Mouse (Mus musculus) forebrain, embryonic 14.5 days (tissue): ENCODE measurements around the gene Edn1. TPM values are rescaled to one million over a fixed set of nuclear protein-coding genes. Genes with fewer than 3 reads are reported as not detected.

Source experiments
- ATAC-seq: fragments of 200-750 bp; cut with Nextera tagmentation; 2 replicates; pipeline ENCODE4 v1.8.0; 2017; ENCODE audit warnings: mild to moderate bottlenecking, moderate library complexity
- DNase-seq: peaks from one replicate; pipeline ENCODE4 v3.0.0-alpha.2; 2015; ENCODE audit warnings: low spot score
- H3K27ac ChIP-seq: fragments of 300-500 bp; sonication (generic); 2 replicates; pipeline ENCODE4 v1.5.1; 2014; ENCODE audit warnings: low read depth, mild to moderate bottlenecking, control low read depth, low read length, moderate library complexity
- H3K27me3 ChIP-seq: fragments of 300-500 bp; sonication (generic); replicated peaks from 2 replicates; pipeline ENCODE4 v1.6.1; 2014; ENCODE audit warnings: low read length, control low read depth, mixed read lengths; ENCODE audit not compliant: control insufficient read depth, insufficient read depth
- H3K36me3 ChIP-seq: fragments of 300-500 bp; sonication (generic); 2 replicates; pipeline ENCODE4 v1.6.1; 2014; ENCODE audit warnings: low read length, control low read depth; ENCODE audit not compliant: control insufficient read depth, insufficient read depth
- H3K4me1 ChIP-seq: fragments of 300-500 bp; sonication (generic); 2 replicates; pipeline ENCODE4 v1.6.1; 2014; ENCODE audit warnings: antibody characterized with exemption, low read length, control low read depth; ENCODE audit not compliant: control insufficient read depth, insufficient read depth
- H3K4me2 ChIP-seq: fragments of 300-500 bp; sonication (generic); 2 replicates; pipeline ENCODE4 v1.6.1; 2014; ENCODE audit warnings: mild to moderate bottlenecking, control low read depth, low read length
- H3K4me3 ChIP-seq: fragments of 300-500 bp; sonication (generic); 2 replicates; pipeline ENCODE4 v1.5.1; 2014; ENCODE audit warnings: low read depth, low read length, control low read depth
- H3K9ac ChIP-seq: fragments of 300-500 bp; sonication (generic); 2 replicates; pipeline ENCODE4 v1.6.1; 2014; ENCODE audit warnings: mild to moderate bottlenecking, low read length, control low read depth, moderate library complexity
- H3K9me3 ChIP-seq: fragments of 300-500 bp; sonication (generic); replicated peaks from 2 replicates; pipeline ENCODE4 v1.6.1; 2016; ENCODE audit warnings: low read length, control low read depth, mixed read lengths; ENCODE audit not compliant: control insufficient read depth
- WGBS: fragments of 180-500 bp; shearing (Covaris S2); extraction: QIAGEN DNeasy Blood & Tissue Kit; methylation state at CpG from one replicate; pipeline ENCODE4 v1.1.7; 2014; 5-methylcytosine and 5-hydroxymethylcytosine counted together
- polyA plus RNA-seq: library from polyadenylated mRNA; unstranded; fragments of >200 nt; fragmentation: Nextera tagmentation; extraction: Ambion mirVana; gene quantifications from 2 replicates; pipeline ENCODE4 v1.2.1, GENCODE M21; 2014

The Edn1 gene
- polyA plus RNA-seq, 1 experiment from 2014 or later, result 0.98 TPM

- Histone ChIP-seq H3K27ac (no peak overlapping the region), H3K4me2 (no peak overlapping the region), H3K36me3 (no peaks in the 10 kb centered on the region), H3K4me1 (no peaks in the 10 kb centered on the region), H3K27me3 (no peaks in the 10 kb centered on the region), H3K9ac (no peak overlapping the region), H3K4me3 (no peak overlapping the region), H3K9me3 (no peaks in the 10 kb centered on the region)
- no peak for DNase-seq
- ATAC-seq, result no peak
- WGBS, result 86% methylated on average over 4 of the region's 4 CpGs
Measured at GRCm38 (mm10) chr13:42286768-42287167, 14.5 kb upstream of the Edn1 start.

GRCm38 (mm10) chr13:42292593-42292992 is 8.7 kb upstream of the Edn1 start:
- WGBS, result 86% methylated on average over 5 of the region's 5 CpGs
- DNase-seq (no peak), ATAC-seq (no peak)
- no peaks in the 10 kb centered on the region for H3K36me3 ChIP-seq
- no peak overlapping the region for H3K27ac ChIP-seq
- H3K9ac ChIP-seq, result no peak overlapping the region
- H3K4me3 ChIP-seq, result no peak overlapping the region
- no peaks in the 10 kb centered on the region for H3K27me3 ChIP-seq
- H3K4me1 ChIP-seq, result no peaks in the 10 kb centered on the region
- H3K4me2 ChIP-seq, result no peak overlapping the region
- H3K9me3 ChIP-seq, result no peaks in the 10 kb centered on the region

- H3K4me1 ChIP-seq, result peaks cover 3% of the 10 kb centered on the region; the same call in 1 of the 2 replicates
- H3K36me3 ChIP-seq, result no peaks in the 10 kb centered on the region
- no peak overlapping the region for H3K4me2 ChIP-seq
- no peak overlapping the region for H3K27ac ChIP-seq
- ATAC-seq, result no peak
- H3K27me3 ChIP-seq, result peaks cover 11% of the 10 kb centered on the region
- no peak overlapping the region for H3K4me3 ChIP-seq
- H3K9me3 ChIP-seq, result no peaks in the 10 kb centered on the region
- WGBS, result 61% methylated on average over 8 of the region's 8 CpGs
- DNase-seq, result no peak
- H3K9ac ChIP-seq, result no peak overlapping the region
Measured at GRCm38 (mm10) chr13:42298302-42298701, 3.0 kb upstream of the Edn1 start.

- H3K36me3 ChIP-seq, result no peaks in the 10 kb centered on the region
Measured at GRCm38 (mm10) chr13:42298766-42299165, 2.5 kb upstream of the Edn1 start.

GRCm38 (mm10) chr13:42300567-42300966 is 709 bp upstream of the Edn1 start:
- DNase-seq, result peak; percentile 86
- H3K27me3 ChIP-seq, result peaks cover 21% of the 10 kb centered on the region
- peak overlapping the region; percentile 33; the same call in 1 of the 2 replicates for H3K4me3 ChIP-seq
- 1% methylated on average over 11 of the region's 11 CpGs for WGBS
- H3K9me3 ChIP-seq, result no peaks in the 10 kb centered on the region
- no peak overlapping the region for H3K27ac ChIP-seq
- peak; percentile 57 for ATAC-seq
- H3K4me2 ChIP-seq, result peak overlapping the region; percentile 70
- H3K4me1 ChIP-seq, result peaks cover 3% of the 10 kb centered on the region; the same call in 1 of the 2 replicates
- H3K9ac ChIP-seq, result no peak overlapping the region
- no peaks in the 10 kb centered on the region for H3K36me3 ChIP-seq

More at GRCm38 (mm10) chr13:42298766-42299165, 2.5 kb upstream of the Edn1 start:
- Histone ChIP-seq H3K27ac (no peak overlapping the region), H3K4me2 (no peak overlapping the region), H3K9ac (no peak overlapping the region), H3K9me3 (no peaks in the 10 kb centered on the region), H3K27me3 (peaks cover 16% of the 10 kb centered on the region), H3K4me3 (no peak overlapping the region), H3K4me1 (peaks cover 3% of the 10 kb centered on the region; the same call in 1 of the 2 replicates)
- ATAC-seq (no peak), DNase-seq (no peak)

- Histone ChIP-seq H3K9ac (peak overlapping the region; percentile 38; the same call in 1 of the 2 replicates), H3K27ac (no peak overlapping the region), H3K4me1 (peaks cover 3% of the 10 kb centered on the region; the same call in 1 of the 2 replicates), H3K9me3 (no peaks in the 10 kb centered on the region), H3K4me3 (peak overlapping the region; percentile 33), H3K36me3 (no peaks in the 10 kb centered on the region), H3K4me2 (peak overlapping the region; percentile 70), H3K27me3 (peaks cover 21% of the 10 kb centered on the region)
- WGBS, result 3% methylated on average over 27 of the region's 27 CpGs
- peak; percentile 23 for DNase-seq
- ATAC-seq, result no peak
Measured at GRCm38 (mm10) chr13:42301961-42302861, 935 bp downstream of the Edn1 start.

- Histone ChIP-seq H3K36me3 (no peaks in the 10 kb centered on the region), H3K4me1 (peaks cover 3% of the 10 kb centered on the region; the same call in 1 of the 2 replicates), H3K4me2 (no peak overlapping the region), H3K9ac (no peak overlapping the region), H3K9me3 (no peaks in the 10 kb centered on the region), H3K4me3 (no peak overlapping the region), H3K27ac (no peak overlapping the region), H3K27me3 (peaks cover 21% of the 10 kb centered on the region)
- WGBS, result 18% methylated on average over 11 of the region's 11 CpGs
- DNase-seq (no peak), ATAC-seq (no peak)
Measured at GRCm38 (mm10) chr13:42303180-42303929, 2.1 kb downstream of the Edn1 start.

GRCm38 (mm10) chr13:42304139-42304538 is 2.9 kb downstream of the Edn1 start:
- WGBS, result 88% methylated on average over 8 of the region's 8 CpGs
- no peaks in the 10 kb centered on the region for H3K36me3 ChIP-seq
- no peak overlapping the region for H3K9ac ChIP-seq
- H3K9me3 ChIP-seq, result no peaks in the 10 kb centered on the region
- DNase-seq, result no peak
- H3K4me3 ChIP-seq, result no peak overlapping the region
- peaks cover 21% of the 10 kb centered on the region for H3K27me3 ChIP-seq
- no peak overlapping the region for H3K27ac ChIP-seq
- no peak overlapping the region for H3K4me2 ChIP-seq
- no peak for ATAC-seq
- H3K4me1 ChIP-seq, result peaks cover 3% of the 10 kb centered on the region; the same call in 1 of the 2 replicates
